Mouse (Mus musculus) heart, adult 8-10 months (tissue): Measurements from ENCODE around the gene Asb4. TPM values are rescaled to one million over a fixed set of nuclear protein-coding genes. Genes with fewer than 3 reads are reported as not detected.

Source experiments
- DNase-seq: peaks from one replicate; pipeline ENCODE4 v3.0.0; 2022; ENCODE audit warnings: low spot score
- total RNA-seq, 4 experiments: library from RNA; stranded (reverse); gene quantifications; 2 replicates each; pipeline ENCODE4 v1.2.4; 2022

Gene Asb4
- total RNA-seq, 4 experiments from 2014 or later, result 4.6 to 7.3 (median 5.6) TPM

GRCm38 (mm10) chr6:5394971-5395370 is 11.8 kb downstream of the Asb4 start:
- DNase-seq, result no peak

- no peak for DNase-seq
Measured at GRCm38 (mm10) chr6:5396797-5397196, 13.6 kb downstream of the Asb4 start.

- peak; percentile 65 for DNase-seq
Measured at GRCm38 (mm10) chr6:5401394-5401793, 18.2 kb downstream of the Asb4 start.

- no peak for DNase-seq
Measured at GRCm38 (mm10) chr6:5403095-5403815, 20.1 kb downstream of the Asb4 start.

GRCm38 (mm10) chr6:5404016-5404415 is 20.8 kb downstream of the Asb4 start:
- DNase-seq, result no peak

GRCm38 (mm10) chr6:5408451-5409177 is 25.4 kb downstream of the Asb4 start:
- no peak for DNase-seq

- no peak for DNase-seq
Measured at GRCm38 (mm10) chr6:5409676-5410075, 26.5 kb downstream of the Asb4 start.

GRCm38 (mm10) chr6:5410697-5411391 is 27.7 kb downstream of the Asb4 start:
- DNase-seq, result peak; percentile 81

GRCm38 (mm10) chr6:5413282-5413681 is 30.1 kb downstream of the Asb4 start:
- peak; percentile 56 for DNase-seq

GRCm38 (mm10) chr6:5421442-5421841 is 38.3 kb downstream of the Asb4 start:
- DNase-seq, result no peak

GRCm38 (mm10) chr6:5422386-5422785 is 39.2 kb downstream of the Asb4 start:
- DNase-seq, result no peak

GRCm38 (mm10) chr6:5423594-5423993 is 40.4 kb downstream of the Asb4 start:
- DNase-seq, result no peak

- DNase-seq, result no peak
Measured at GRCm38 (mm10) chr6:5427033-5427432, 43.8 kb downstream of the Asb4 start.

- no peak for DNase-seq
Measured at GRCm38 (mm10) chr6:5429562-5429961, 46.4 kb downstream of the Asb4 start.

- DNase-seq, result no peak
Measured at GRCm38 (mm10) chr6:5429982-5430550, 46.9 kb downstream of the Asb4 start.

GRCm38 (mm10) chr6:5433887-5434286 is 50.7 kb downstream of the Asb4 start:
- no peak for DNase-seq

- DNase-seq, result no peak
Measured at GRCm38 (mm10) chr6:5437757-5438156, 54.6 kb downstream of the Asb4 start.

GRCm38 (mm10) chr6:5441221-5441620 is 58.0 kb downstream of the Asb4 start:
- no peak for DNase-seq

- DNase-seq, result peak; percentile 64
Measured at GRCm38 (mm10) chr6:5442316-5443085, 59.3 kb downstream of the Asb4 start.

GRCm38 (mm10) chr6:5443104-5443863 is 60.1 kb downstream of the Asb4 start:
- peak; percentile 84 for DNase-seq
